Mouse (Mus musculus): ENCODE measurements around the gene Baat. TPM values are rescaled to one million over a fixed set of nuclear protein-coding genes. Genes with fewer than 3 reads are reported as not detected.
"Not testable (repeated sequence)": the region's sequence is repeated elsewhere in the genome, so short reads cannot be mapped to it uniquely, and the experiment has no call there.

The Baat gene
- total and polyA plus RNA-seq, 3 experiments: not detected

- H3K9me3 ChIP-seq (replicated peaks): no peaks in the 10 kb centered on the region
- ATAC-seq (ENCODE audit: extremely low read depth, insufficient number of reproducible peaks, low FRiP score, poor library complexity, severe bottlenecking): peak; percentile 99
- TF ChIP-seq GATA2 (IDR thresholded peaks at IDR 0.05; ENCODE audit: borderline replicate concordance, low read depth, low read length) (no peak), TAL1 (conservative IDR thresholded peaks at IDR 0.05; ENCODE audit: low read depth, low read length) (no peak), GATA1 (IDR thresholded peaks at IDR 0.05; ENCODE audit: borderline replicate concordance, low read length) (no peak), POLR2AphosphoS5 (IDR thresholded peaks at IDR 0.05; ENCODE audit: insufficient replicate concordance, low read depth, low read length) (no peak), CTCF (IDR thresholded peaks at IDR 0.05; ENCODE audit: low read depth, low read length) (no peak)
Measured at GRCm38 (mm10) chr4:49520572-49521340, 14.4 kb upstream of the Baat start, which contains the start of the genes Mrpl50 and Zfp189. TSS of gene Mrpl50 (minus strand) at chr4:49521093. TSS of gene Zfp189 (plus strand) at chr4:49521176.

GRCm38 (mm10) chr4:49519476-49519875 is 13.1 kb upstream of the Baat start:
- DNase-seq (ENCODE audit: low spot score) (no peak), ATAC-seq (ENCODE audit: extremely low read depth, insufficient number of reproducible peaks, low FRiP score, poor library complexity, severe bottlenecking) (no peak)
- Histone ChIP-seq H3K4me1 (ENCODE audit: insufficient read depth, low read depth, low read length) (peaks cover 30% of the 10 kb centered on the region), H3K4me3 (ENCODE audit: low read depth, low read length) (peak overlapping the region; percentile 31; the same call in 1 of the 2 replicates), H3K27me3 (ENCODE audit: insufficient read depth, low read length) (no peaks in the 10 kb centered on the region), H3K9me3 (replicated peaks) (no peaks in the 10 kb centered on the region), H3K36me3 (replicated peaks) (peaks cover 41% of the 10 kb centered on the region)
- TF ChIP-seq CTCF (IDR thresholded peaks at IDR 0.05; ENCODE audit: low read depth, low read length) (no peak), TAL1 (conservative IDR thresholded peaks at IDR 0.05; ENCODE audit: low read depth, low read length) (no peak), GATA1 (IDR thresholded peaks at IDR 0.05; ENCODE audit: borderline replicate concordance, low read length) (no peak), GATA2 (IDR thresholded peaks at IDR 0.05; ENCODE audit: borderline replicate concordance, low read depth, low read length) (no peak), POLR2AphosphoS5 (IDR thresholded peaks at IDR 0.05; ENCODE audit: insufficient replicate concordance, low read depth, low read length) (no peak)

More at GRCm38 (mm10) chr4:49520572-49521340, 14.4 kb upstream of the Baat start, which contains the start of the genes Mrpl50 and Zfp189:
- peaks cover 30% of the 10 kb centered on the region for H3K4me1 ChIP-seq (ENCODE audit: insufficient read depth, low read depth, low read length)
- peak; percentile 89 for DNase-seq (ENCODE audit: low spot score)
- H3K4me3 ChIP-seq (ENCODE audit: low read depth, low read length): peak within 1 kb of the TSS; percentile 78
- peaks cover 37% of the 10 kb centered on the region for H3K36me3 ChIP-seq (replicated peaks)
- no peaks in the 10 kb centered on the region for H3K27me3 ChIP-seq (ENCODE audit: insufficient read depth, low read length)

- no peak for DNase-seq (ENCODE audit: low spot score)
- Histone ChIP-seq H3K4me1 (ENCODE audit: insufficient read depth, low read depth, low read length) (peaks cover 19% of the 10 kb centered on the region), H3K9me3 (replicated peaks) (no peaks in the 10 kb centered on the region), H3K27me3 (ENCODE audit: insufficient read depth, low read length) (no peaks in the 10 kb centered on the region), H3K4me3 (ENCODE audit: low read depth, low read length) (no peak overlapping the region), H3K36me3 (replicated peaks) (peaks cover 56% of the 10 kb centered on the region)
- TF ChIP-seq TAL1 (conservative IDR thresholded peaks at IDR 0.05; ENCODE audit: low read depth, low read length): no peak
- TF ChIP-seq GATA2 (IDR thresholded peaks at IDR 0.05; ENCODE audit: borderline replicate concordance, low read depth, low read length): no peak
- no peak for TF ChIP-seq CTCF (IDR thresholded peaks at IDR 0.05; ENCODE audit: low read depth, low read length)
- no peak for TF ChIP-seq GATA1 (IDR thresholded peaks at IDR 0.05; ENCODE audit: borderline replicate concordance, low read length)
- TF ChIP-seq POLR2AphosphoS5 (IDR thresholded peaks at IDR 0.05; ENCODE audit: insufficient replicate concordance, low read depth, low read length): no peak
- ATAC-seq (ENCODE audit: extremely low read depth, insufficient number of reproducible peaks, low FRiP score, poor library complexity, severe bottlenecking): no peak
Measured at GRCm38 (mm10) chr4:49514441-49514840, 8.1 kb upstream of the Baat start.

GRCm38 (mm10) chr4:49512636-49513035 is 6.3 kb upstream of the Baat start:
- TF ChIP-seq GATA1 (IDR thresholded peaks at IDR 0.05; ENCODE audit: borderline replicate concordance, low read length) (no peak), POLR2AphosphoS5 (IDR thresholded peaks at IDR 0.05; ENCODE audit: insufficient replicate concordance, low read depth, low read length) (no peak), TAL1 (conservative IDR thresholded peaks at IDR 0.05; ENCODE audit: low read depth, low read length) (no peak), CTCF (IDR thresholded peaks at IDR 0.05; ENCODE audit: low read depth, low read length) (no peak), GATA2 (IDR thresholded peaks at IDR 0.05; ENCODE audit: borderline replicate concordance, low read depth, low read length) (no peak)
- Histone ChIP-seq H3K27me3 (ENCODE audit: insufficient read depth, low read length) (no peaks in the 10 kb centered on the region), H3K9me3 (replicated peaks) (no peaks in the 10 kb centered on the region), H3K36me3 (replicated peaks) (peaks cover 46% of the 10 kb centered on the region), H3K4me3 (ENCODE audit: low read depth, low read length) (no peak overlapping the region), H3K4me1 (ENCODE audit: insufficient read depth, low read depth, low read length) (peaks cover 5% of the 10 kb centered on the region; the same call in 1 of the 2 replicates)
- ATAC-seq (ENCODE audit: extremely low read depth, insufficient number of reproducible peaks, low FRiP score, poor library complexity, severe bottlenecking) (no peak), DNase-seq (ENCODE audit: low spot score) (no peak)

- not testable (repeated sequence) for H3K27me3 ChIP-seq (ENCODE audit: insufficient read depth, low read length); H3K4me3 ChIP-seq (ENCODE audit: low read depth, low read length); H3K9me3 ChIP-seq (replicated peaks); ATAC-seq (ENCODE audit: extremely low read depth, insufficient number of reproducible peaks, low FRiP score, poor library complexity, severe bottlenecking); H3K4me1 ChIP-seq (ENCODE audit: insufficient read depth, low read depth, low read length); DNase-seq (ENCODE audit: low spot score)
- H3K36me3 ChIP-seq (replicated peaks): peaks cover 37% of the 10 kb centered on the region
Measured at GRCm38 (mm10) chr4:49510236-49510835, 4.0 kb upstream of the Baat start.

- H3K36me3 ChIP-seq (replicated peaks): peaks cover 27% of the 10 kb centered on the region
- no peaks in the 10 kb centered on the region for H3K27me3 ChIP-seq (ENCODE audit: insufficient read depth, low read length)
- no peaks in the 10 kb centered on the region for H3K9me3 ChIP-seq (replicated peaks)
- H3K4me3 ChIP-seq (ENCODE audit: low read depth, low read length): no peak overlapping the region
- no peak for DNase-seq (ENCODE audit: low spot score)
- TF ChIP-seq GATA2 (IDR thresholded peaks at IDR 0.05; ENCODE audit: borderline replicate concordance, low read depth, low read length) (no peak), CTCF (IDR thresholded peaks at IDR 0.05; ENCODE audit: low read depth, low read length) (no peak), GATA1 (IDR thresholded peaks at IDR 0.05; ENCODE audit: borderline replicate concordance, low read length) (no peak), TAL1 (conservative IDR thresholded peaks at IDR 0.05; ENCODE audit: low read depth, low read length) (no peak), POLR2AphosphoS5 (IDR thresholded peaks at IDR 0.05; ENCODE audit: insufficient replicate concordance, low read depth, low read length) (no peak)
- no peak for ATAC-seq (ENCODE audit: extremely low read depth, insufficient number of reproducible peaks, low FRiP score, poor library complexity, severe bottlenecking)
- peaks cover 4% of the 10 kb centered on the region for H3K4me1 ChIP-seq (ENCODE audit: insufficient read depth, low read depth, low read length)
Measured at GRCm38 (mm10) chr4:49509183-49509582, 2.8 kb upstream of the Baat start.
